ENCODE assay signal across 8 mouse cellular contexts in the genomic region with DNA sequence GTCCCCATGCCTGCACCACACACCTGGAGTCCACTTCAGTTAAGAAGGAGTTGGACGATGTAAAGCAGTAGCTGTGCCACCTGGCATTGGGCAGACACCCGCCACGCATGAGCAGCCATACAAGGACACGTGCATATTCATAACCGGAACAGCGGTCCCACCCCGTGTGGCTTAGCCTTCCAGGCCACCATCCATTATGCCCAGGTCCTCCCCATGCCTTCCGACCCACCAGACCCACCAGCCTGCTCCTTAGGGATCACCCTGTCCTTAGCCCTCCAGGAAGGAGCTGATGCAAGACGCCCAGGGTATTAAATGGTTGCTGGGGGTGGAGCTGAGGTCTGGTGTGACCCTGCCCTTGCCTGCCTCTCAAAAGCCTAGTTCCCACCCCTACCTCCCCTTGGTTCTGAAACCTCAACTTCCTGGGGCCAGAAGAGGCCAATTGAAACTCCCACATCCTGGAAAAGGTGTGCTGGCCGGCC. TPM values are rescaled to one million over a fixed set of nuclear protein-coding genes. Genes with fewer than 3 reads are reported as not detected.
A peak's percentile ranks its signal among the peaks of the same experiment; 100 is the strongest.
DNase-seq lines count a peak whose midpoint lies in the region; ATAC-seq and TF ChIP-seq lines count a peak whose summit lies in the region.

No protein-coding gene starts in this region.

- no peaks in the 10 kb centered on the region for H3K27me3 ChIP-seq in heart, embryonic 10.5 days (ENCODE audit: insufficient read depth, poor library complexity, severe bottlenecking)
- no peaks in the 10 kb centered on the region for H3K27me3 ChIP-seq in kidney, postnatal 0 days (ENCODE audit: insufficient read depth, low read length)

- ATAC-seq in kidney, postnatal 0 days (replicated peaks; ENCODE audit: low FRiP score, low read depth) = peak; percentile 19

- peaks cover 43% of the 10 kb centered on the region for H3K4me1 ChIP-seq in heart, embryonic 10.5 days
- H3K4me1 ChIP-seq in bone marrow, adult 2 months (ENCODE audit: control insufficient read depth, insufficient read depth, low read length) = peaks cover 6% of the 10 kb centered on the region; the same call in 1 of the 2 replicates
- H3K4me1 ChIP-seq in kidney, postnatal 0 days (replicated peaks; ENCODE audit: insufficient read depth, low read length) = peaks cover 21% of the 10 kb centered on the region

- DNase-seq in heart, embryonic 10.5 days (ENCODE audit: low spot score) = no peak
- DNase-seq in heart, postnatal 36 days = no peak
- DNase-seq in kidney, postnatal 0 days (ENCODE audit: low spot score) = peak; percentile 41
- no peak for DNase-seq in left cerebral cortex, postnatal 36 days (ENCODE audit: low spot score in 2 of 2)
- DNase-seq in layer of hippocampus, adult 9-10 months (ENCODE audit: low spot score) = no peak
- no peak for DNase-seq in urinary bladder, postnatal 36 days (ENCODE audit: low spot score in 2 of 2)

- WGBS in heart, embryonic 10.5 days = 76% methylated on average over 10 of the region's 10 CpGs
- WGBS in bone marrow, adult 2 months = 46% methylated on average over 10 of the region's 10 CpGs
- WGBS in kidney, postnatal 0 days = 43% methylated on average over 10 of the region's 10 CpGs
- WGBS in macrophage (ENCODE audit: missing documents) = 61% methylated on average over 10 of the region's 10 CpGs

- 0 out of 2 replicates have a peak overlapping the region, but pooled peaks have one; percentile 90 for H3K27ac ChIP-seq in heart, embryonic 10.5 days
- H3K27ac ChIP-seq in bone marrow, adult 2 months (ENCODE audit: control insufficient read depth, insufficient read depth, low read depth, low read length, poor library complexity) = peak overlapping the region; percentile 53
- peak overlapping the region; percentile 76 for H3K27ac ChIP-seq in kidney, postnatal 0 days
- peak overlapping the region; percentile 59 for H3K27ac ChIP-seq in macrophage

- peak overlapping the region; percentile 99; the same call in 1 of the 2 replicates for H3K4me2 ChIP-seq in kidney, postnatal 0 days (ENCODE audit: low read length)

- peak; percentile 13; the same call in 1 of the 2 replicates for TF ChIP-seq POLR2A in bone marrow, adult 2 months (IDR thresholded peaks at IDR 0.05; ENCODE audit: borderline replicate concordance, control insufficient read depth, low read depth, low read length)

- H3K9me3 ChIP-seq in heart, embryonic 10.5 days = no peaks in the 10 kb centered on the region
- H3K9me3 ChIP-seq in kidney, postnatal 0 days (replicated peaks; ENCODE audit: low read length) = no peaks in the 10 kb centered on the region

- peaks cover 28% of the 10 kb centered on the region for H3K79me2 ChIP-seq in macrophage (ENCODE audit: inconsistent target)

- intact Hi-C loops in heart, postnatal 36 days (cut with DNase I) = no loop called here
- intact Hi-C loops in left cerebral cortex, postnatal 36 days (cut with DNase I) = no loop called here

- H3K9ac ChIP-seq in kidney, postnatal 0 days (ENCODE audit: low read depth, low read length) = peak overlapping the region; percentile 49; the same call in 1 of the 2 replicates

- TF ChIP-seq CTCF in bone marrow, adult 2 months (IDR thresholded peaks at IDR 0.05; ENCODE audit: control insufficient read depth, insufficient read depth, low read length) = no peak
- TF ChIP-seq CTCF in kidney, postnatal 0 days (IDR thresholded peaks at IDR 0.05; ENCODE audit: low read depth) = no peak

- H3K4me3 ChIP-seq in heart, embryonic 10.5 days = peak overlapping the region; percentile 82; the same call in 1 of the 2 replicates
- peak overlapping the region; percentile 93 for H3K4me3 ChIP-seq in bone marrow, adult 2 months (replicated peaks; ENCODE audit: control insufficient read depth, low read depth, low read length)
- H3K4me3 ChIP-seq in kidney, postnatal 0 days (replicated peaks; ENCODE audit: low read depth, low read length) = no peak overlapping the region; the same call in 1 of the 2 replicates
- no peak overlapping the region; the same call in 1 of the 2 replicates for H3K4me3 ChIP-seq in macrophage (ENCODE audit: inconsistent target)

- peaks cover 24% of the 10 kb centered on the region for H3K36me3 ChIP-seq in heart, embryonic 10.5 days
- peaks cover 6% of the 10 kb centered on the region; the same call in 1 of the 2 replicates for H3K36me3 ChIP-seq in kidney, postnatal 0 days (ENCODE audit: insufficient read depth, low read length)
- H3K36me3 ChIP-seq in macrophage (ENCODE audit: inconsistent target) = no peaks in the 10 kb centered on the region

RNA-seq across cellular contexts. Expression of a gene that starts 3.4 kb away (rescaled TPM):
- 47.0 TPM in 2 replicates for polyA plus RNA-seq in heart, embryonic 10.5 days (2016; fragmentation: Nextera tagmentation; extraction: Ambion mirVana)
- total RNA-seq in heart, postnatal 36 days (2021) = 10 to 100 TPM; 21.3 to 22.8 TPM
- 186 and 343 TPM in 2 replicates for polyA plus RNA-seq in bone marrow, adult 2 months (2011; ENCODE audit: insufficient read depth, insufficient read length, low replicate concordance, missing spikeins)
- polyA plus RNA-seq in kidney, postnatal 0 days (2015; fragmentation: Nextera tagmentation; extraction: Ambion mirVana) = 49.0 and 55.8 TPM in 2 replicates
- total RNA-seq in macrophage (2018; cell fraction: chromatin; rRNA removed) = 10 to 100 TPM; 10.7 to 39.0 (median 19.8) TPM
- 10 to 100 TPM in 4 of 26 experiments, 1 to 10 TPM in 22; 3.3 to 11.9 (median 7.5) TPM for total RNA-seq in macrophage (2018; cell fraction: cytosol; rRNA removed)
- total RNA-seq in macrophage (2018; cell fraction: nucleus; rRNA removed) = 10 to 100 TPM; 11.1 to 88.3 (median 26.6) TPM
- polyA plus RNA-seq in macrophage (2018) = 4.0 to 23.3 TPM (median 15.1 TPM) in 3 replicates
- 1 to 10 TPM; 3.7 to 7.6 TPM for total RNA-seq in left cerebral cortex, postnatal 36 days (2021)

RNA-seq across cellular contexts. Expression of a gene that starts 31.2 kb away (rescaled TPM):
- 101 and 107 TPM in 2 replicates for polyA plus RNA-seq in heart, embryonic 10.5 days (2016; fragmentation: Nextera tagmentation; extraction: Ambion mirVana)
- 10 to 100 TPM; 54.1 to 61.3 TPM for total RNA-seq in heart, postnatal 36 days (2021)
- 41.2 and 92.7 TPM in 2 replicates for polyA plus RNA-seq in bone marrow, adult 2 months (2011; ENCODE audit: insufficient read depth, insufficient read length, low replicate concordance, missing spikeins)
- polyA plus RNA-seq in kidney, postnatal 0 days (2015; fragmentation: Nextera tagmentation; extraction: Ambion mirVana) = 65.4 and 71.2 TPM in 2 replicates
- total RNA-seq in macrophage (2018; cell fraction: chromatin; rRNA removed) = 100 to 1,000 TPM in 24 of 26 experiments, 10 to 100 TPM in 2; 81.7 to 358 (median 193) TPM
- 10 to 100 TPM; 30.5 to 51.8 (median 41.1) TPM for total RNA-seq in macrophage (2018; cell fraction: cytosol; rRNA removed)
- total RNA-seq in macrophage (2018; cell fraction: nucleus; rRNA removed) = 100 to 1,000 TPM in 11 of 26 experiments, 10 to 100 TPM in 15; 51.2 to 188 (median 95.8) TPM
- 26.7 to 43.9 TPM (median 39.6 TPM) in 3 replicates for polyA plus RNA-seq in macrophage (2018)
- total RNA-seq in left cerebral cortex, postnatal 36 days (2021) = 100 to 1,000 TPM; 310 to 320 TPM

RNA-seq across cellular contexts. Expression of a gene that starts 32.0 kb away (rescaled TPM):
- polyA plus RNA-seq in heart, embryonic 10.5 days (2016; fragmentation: Nextera tagmentation; extraction: Ambion mirVana) = 29.5 and 36.7 TPM in 2 replicates
- total RNA-seq in heart, postnatal 36 days (2021) = 10 to 100 TPM; 47.2 to 49.1 TPM
- polyA plus RNA-seq in bone marrow, adult 2 months (2011; ENCODE audit: insufficient read depth, insufficient read length, low replicate concordance, missing spikeins) = 4.7 and 7.2 TPM in 2 replicates
- polyA plus RNA-seq in kidney, postnatal 0 days (2015; fragmentation: Nextera tagmentation; extraction: Ambion mirVana) = 31.0 and 32.0 TPM in 2 replicates
- 10 to 100 TPM in 24 of 26 experiments, 1 to 10 TPM in 2; 6.6 to 22.3 (median 15.6) TPM for total RNA-seq in macrophage (2018; cell fraction: chromatin; rRNA removed)
- 10 to 100 TPM; 13.5 to 30.2 (median 19.0) TPM for total RNA-seq in macrophage (2018; cell fraction: cytosol; rRNA removed)
- total RNA-seq in macrophage (2018; cell fraction: nucleus; rRNA removed) = 10 to 100 TPM; 18.6 to 38.5 (median 25.3) TPM
- polyA plus RNA-seq in macrophage (2018) = 17.4 to 25.4 TPM (median 20.5 TPM) in 3 replicates
- 10 to 100 TPM; 50.4 to 62.8 TPM for total RNA-seq in left cerebral cortex, postnatal 36 days (2021)

RNA-seq across cellular contexts. Expression of a gene that starts 46.3 kb away (rescaled TPM):
- polyA plus RNA-seq in heart, embryonic 10.5 days (2016; fragmentation: Nextera tagmentation; extraction: Ambion mirVana) = 243 and 270 TPM in 2 replicates
- 10 to 100 TPM; 80.0 to 81.8 TPM for total RNA-seq in heart, postnatal 36 days (2021)
- polyA plus RNA-seq in bone marrow, adult 2 months (2011; ENCODE audit: insufficient read depth, insufficient read length, low replicate concordance, missing spikeins) = 173 and 200 TPM in 2 replicates
- 262 and 263 TPM in 2 replicates for polyA plus RNA-seq in kidney, postnatal 0 days (2015; fragmentation: Nextera tagmentation; extraction: Ambion mirVana)
- total RNA-seq in macrophage (2018; cell fraction: chromatin; rRNA removed) = 10 to 100 TPM; 12.2 to 62.3 (median 35.4) TPM
- total RNA-seq in macrophage (2018; cell fraction: cytosol; rRNA removed) = 100 to 1,000 TPM; 319 to 543 (median 416) TPM
- 100 to 1,000 TPM in 13 of 26 experiments, 10 to 100 TPM in 13; 51.2 to 167 (median 99.3) TPM for total RNA-seq in macrophage (2018; cell fraction: nucleus; rRNA removed)
- polyA plus RNA-seq in macrophage (2018) = 207 to 606 TPM (median 518 TPM) in 3 replicates
- total RNA-seq in left cerebral cortex, postnatal 36 days (2021) = 100 to 1,000 TPM; 264 to 316 TPM

RNA-seq across cellular contexts. Expression of a gene that starts 58.2 kb away (rescaled TPM):
- 8.9 and 9.4 TPM in 2 replicates for polyA plus RNA-seq in heart, embryonic 10.5 days (2016; fragmentation: Nextera tagmentation; extraction: Ambion mirVana)
- total RNA-seq in heart, postnatal 36 days (2021) = 10 to 100 TPM; 17.8 to 19.3 TPM
- polyA plus RNA-seq in bone marrow, adult 2 months (2011; ENCODE audit: insufficient read depth, insufficient read length, low replicate concordance, missing spikeins) = 22.7 and 34.2 TPM in 2 replicates
- polyA plus RNA-seq in kidney, postnatal 0 days (2015; fragmentation: Nextera tagmentation; extraction: Ambion mirVana) = 12.8 and 15.1 TPM in 2 replicates
- total RNA-seq in macrophage (2018; cell fraction: chromatin; rRNA removed) = 10 to 100 TPM in 18 of 26 experiments, 1 to 10 TPM in 8; 3.4 to 27.0 (median 12.2) TPM
- total RNA-seq in macrophage (2018; cell fraction: cytosol; rRNA removed) = 1 to 10 TPM; 2.7 to 8.6 (median 5.6) TPM
- 10 to 100 TPM in 10 of 26 experiments, 1 to 10 TPM in 16; 3.1 to 15.4 (median 7.7) TPM for total RNA-seq in macrophage (2018; cell fraction: nucleus; rRNA removed)
- 3.7 to 6.1 TPM (median 4.8 TPM) in 3 replicates for polyA plus RNA-seq in macrophage (2018)
- total RNA-seq in left cerebral cortex, postnatal 36 days (2021) = 1 to 10 TPM; 3.1 to 7.1 TPM

Comparison
In these comparisons a context has a peak if more than half of its experiments do, and no peak if none do; other contexts are left out.
1. H3K4me3 ChIP-seq: peak in heart, embryonic 10.5 days (single experiment) and bone marrow, adult 2 months (single experiment); none in kidney, postnatal 0 days (single experiment) and macrophage (single experiment).
2. Peak in every context shown above with its lines, with median percentiles within 50 percentile points of each other: H3K27ac ChIP-seq.